Mouse (Mus musculus): ENCODE results near the gene Gapvd1. TPM values are rescaled to one million over a fixed set of nuclear protein-coding genes. Genes with fewer than 3 reads are reported as not detected.

Gene Gapvd1
- total and polyA plus RNA-seq, 2 experiments = 10.6 to 32.4 TPM

DNA sequence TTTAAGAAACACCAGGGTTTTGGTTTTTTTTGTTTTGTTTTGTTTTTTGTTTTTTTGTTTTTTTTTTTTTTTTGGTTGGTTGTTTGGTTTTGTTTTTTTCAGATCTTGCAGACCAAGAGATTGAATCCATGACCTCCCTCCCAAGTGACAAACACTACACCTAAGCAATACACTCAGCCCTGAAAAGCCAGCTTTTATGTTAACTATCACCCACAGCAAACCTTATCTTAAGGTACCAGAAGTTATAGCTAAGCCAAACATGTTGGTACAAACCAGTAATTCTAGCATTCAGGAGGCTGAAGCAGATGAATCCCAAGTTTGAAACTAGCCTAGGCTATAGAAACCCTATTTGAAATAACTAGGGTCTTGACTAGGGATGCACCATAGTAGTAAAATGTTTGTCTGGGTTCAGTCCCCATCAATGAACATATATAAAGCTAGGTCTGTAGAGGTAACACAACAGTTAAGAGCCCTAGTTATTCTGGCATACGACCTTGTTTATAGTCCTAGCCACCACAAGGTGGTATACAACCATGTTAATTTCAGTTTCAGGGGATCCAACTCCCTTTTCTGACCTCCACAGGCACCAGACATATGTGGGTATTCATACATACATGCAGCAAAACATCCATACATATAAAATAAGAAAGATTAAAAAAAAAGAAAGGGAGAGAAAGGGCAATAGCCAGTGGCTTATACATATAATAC lies 15.2 kb downstream of the Gapvd1 start:
- DNase-seq (ENCODE audit: extremely low read depth, low read depth, low spot score) = no peak
- Histone ChIP-seq H3K4me3 (ENCODE audit: insufficient read depth, low read depth, low read length) (no peak overlapping the region), H3K9ac (ENCODE audit: low read depth, low read length) (no peak overlapping the region), H3K36me3 (ENCODE audit: control insufficient read depth, insufficient read depth, low read length) (peaks cover 3% of the 10 kb centered on the region), H3K27ac (replicated peaks; ENCODE audit: insufficient read depth, low read depth, low read length) (no peak overlapping the region), H3K4me1 (ENCODE audit: control insufficient read depth, insufficient read depth, low read length) (peaks cover 3% of the 10 kb centered on the region), H3K27me3 (ENCODE audit: control insufficient read depth, insufficient read depth, low read length) (no peaks in the 10 kb centered on the region), H3K79me2 (ENCODE audit: control insufficient read depth, insufficient read depth, low read length) (peaks cover 18% of the 10 kb centered on the region; the same call in 1 of the 2 replicates)
- TF ChIP-seq POLR2A (IDR thresholded peaks at IDR 0.05; ENCODE audit: extremely low read depth, insufficient read depth, low read length) = no peak
- no peak for TF ChIP-seq CTCF (IDR thresholded peaks at IDR 0.05; ENCODE audit: low read depth, low read length)
- 59% methylated on average over 1 of the region's 1 CpGs for WGBS

DNA sequence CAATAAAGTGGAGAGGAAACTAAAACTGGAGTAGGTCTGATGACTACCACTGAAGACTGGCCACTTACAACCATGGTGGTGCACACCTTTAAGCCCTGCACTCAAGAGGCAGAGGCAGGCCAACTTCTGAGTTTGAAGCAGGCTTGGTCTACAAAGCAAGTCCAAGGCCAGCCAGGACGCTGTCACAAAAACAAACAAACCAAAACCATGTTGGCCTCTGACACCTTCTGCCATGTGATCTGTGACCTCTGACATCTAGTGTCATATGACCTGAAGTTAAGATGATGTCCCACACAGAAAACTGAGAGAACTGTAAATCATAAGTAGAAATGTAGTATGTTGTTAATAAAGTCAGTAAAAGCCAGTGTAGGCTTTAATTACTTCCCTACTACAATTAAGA lies 17.1 kb downstream of the Gapvd1 start:
- H3K9ac ChIP-seq (ENCODE audit: low read depth, low read length) = no peak overlapping the region
- no peaks in the 10 kb centered on the region for H3K27me3 ChIP-seq (ENCODE audit: control insufficient read depth, insufficient read depth, low read length)
- H3K36me3 ChIP-seq (ENCODE audit: control insufficient read depth, insufficient read depth, low read length) = no peaks in the 10 kb centered on the region
- H3K27ac ChIP-seq (replicated peaks; ENCODE audit: insufficient read depth, low read depth, low read length) = peak overlapping the region; percentile 39
- peak; percentile 97 for DNase-seq (ENCODE audit: extremely low read depth, low read depth, low spot score)
- H3K79me2 ChIP-seq (ENCODE audit: control insufficient read depth, insufficient read depth, low read length) = peaks cover 24% of the 10 kb centered on the region; the same call in 1 of the 2 replicates
- WGBS = 6% methylated on average over 1 of the region's 1 CpGs
- no peak overlapping the region for H3K4me3 ChIP-seq (ENCODE audit: insufficient read depth, low read depth, low read length)
- TF ChIP-seq CTCF (IDR thresholded peaks at IDR 0.05; ENCODE audit: low read depth, low read length) (no peak), POLR2A (IDR thresholded peaks at IDR 0.05; ENCODE audit: extremely low read depth, insufficient read depth, low read length) (no peak)
- peaks cover 3% of the 10 kb centered on the region for H3K4me1 ChIP-seq (ENCODE audit: control insufficient read depth, insufficient read depth, low read length)

DNA sequence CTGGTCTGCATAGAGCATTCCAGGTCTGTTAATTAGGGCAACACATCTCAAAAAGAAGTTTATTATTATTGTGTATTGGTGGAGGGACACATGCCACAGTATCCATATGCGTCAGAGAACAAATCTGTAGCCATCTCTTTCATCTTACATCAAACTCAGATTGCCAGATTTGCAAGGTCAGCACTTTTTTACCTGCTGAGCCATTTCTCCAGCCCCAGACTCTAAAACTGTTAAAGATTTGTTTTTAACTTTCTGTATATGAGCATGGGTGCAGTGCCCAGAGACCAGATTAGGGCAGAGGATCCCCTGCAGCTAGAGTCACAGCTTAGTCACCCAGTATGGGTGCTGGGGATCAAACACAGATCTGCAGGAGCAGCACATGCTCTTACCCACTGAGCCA lies 18.4 kb downstream of the Gapvd1 start:
- Histone ChIP-seq H3K27me3 (ENCODE audit: control insufficient read depth, insufficient read depth, low read length) (no peaks in the 10 kb centered on the region), H3K79me2 (ENCODE audit: control insufficient read depth, insufficient read depth, low read length) (peaks cover 22% of the 10 kb centered on the region; the same call in 1 of the 2 replicates), H3K4me3 (ENCODE audit: insufficient read depth, low read depth, low read length) (no peak overlapping the region), H3K4me1 (ENCODE audit: control insufficient read depth, insufficient read depth, low read length) (peaks cover 3% of the 10 kb centered on the region), H3K9ac (ENCODE audit: low read depth, low read length) (no peak overlapping the region), H3K27ac (replicated peaks; ENCODE audit: insufficient read depth, low read depth, low read length) (0 out of 2 replicates have a peak overlapping the region, but pooled peaks have one; percentile 16), H3K36me3 (ENCODE audit: control insufficient read depth, insufficient read depth, low read length) (no peaks in the 10 kb centered on the region)
- DNase-seq (ENCODE audit: extremely low read depth, low read depth, low spot score) = no peak
- TF ChIP-seq CTCF (IDR thresholded peaks at IDR 0.05; ENCODE audit: low read depth, low read length) (no peak), POLR2A (IDR thresholded peaks at IDR 0.05; ENCODE audit: extremely low read depth, insufficient read depth, low read length) (no peak)
- WGBS = 89% methylated on average over 1 of the region's 1 CpGs

DNA sequence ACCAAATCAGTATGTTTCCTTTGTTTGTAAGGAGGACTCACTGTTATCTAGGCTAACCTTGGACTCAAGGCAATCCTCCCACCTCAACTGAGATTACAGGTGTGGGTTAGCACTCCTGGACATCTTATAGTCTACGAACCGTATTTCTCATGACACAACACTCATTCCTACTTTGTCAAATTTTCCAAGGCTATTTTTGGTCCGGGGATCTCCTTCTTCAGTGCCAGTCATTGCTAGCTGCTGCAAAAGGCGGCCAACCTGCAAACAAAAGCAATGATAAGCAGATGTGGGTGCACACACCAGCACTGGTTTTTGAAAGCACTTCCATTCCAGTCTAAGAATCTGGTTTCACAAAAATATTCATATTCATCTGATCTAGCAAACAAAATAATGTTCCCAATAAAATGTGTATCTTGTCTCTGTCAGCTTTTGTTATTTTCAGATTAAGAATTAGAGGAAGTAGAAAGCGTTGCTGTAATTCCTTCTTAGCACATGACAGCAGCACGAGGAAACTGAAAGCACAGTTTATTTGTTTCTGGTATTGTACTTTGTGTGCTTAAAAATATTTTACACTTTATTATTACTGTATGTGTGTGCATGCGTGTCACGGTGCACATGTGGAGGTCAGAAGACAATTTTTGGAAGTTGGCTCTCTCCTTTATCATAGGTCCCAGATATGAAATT lies 27.8 kb downstream of the Gapvd1 start:
- peaks cover 2% of the 10 kb centered on the region; the same call in 1 of the 2 replicates for H3K79me2 ChIP-seq (ENCODE audit: control insufficient read depth, insufficient read depth, low read length)
- WGBS = 82% methylated on average over 8 of the region's 8 CpGs
- no peaks in the 10 kb centered on the region for H3K27me3 ChIP-seq (ENCODE audit: control insufficient read depth, insufficient read depth, low read length)
- H3K4me3 ChIP-seq (ENCODE audit: insufficient read depth, low read depth, low read length) = no peak overlapping the region
- peaks cover 46% of the 10 kb centered on the region for H3K36me3 ChIP-seq (ENCODE audit: control insufficient read depth, insufficient read depth, low read length)
- H3K4me1 ChIP-seq (ENCODE audit: control insufficient read depth, insufficient read depth, low read length) = no peaks in the 10 kb centered on the region
- DNase-seq (ENCODE audit: extremely low read depth, low read depth, low spot score) = no peak
- 0 out of 2 replicates have a peak overlapping the region, but pooled peaks have one; percentile 35 for H3K27ac ChIP-seq (replicated peaks; ENCODE audit: insufficient read depth, low read depth, low read length)
- TF ChIP-seq POLR2A (IDR thresholded peaks at IDR 0.05; ENCODE audit: extremely low read depth, insufficient read depth, low read length) = no peak
- TF ChIP-seq CTCF (IDR thresholded peaks at IDR 0.05; ENCODE audit: low read depth, low read length) = no peak
- no peak overlapping the region for H3K9ac ChIP-seq (ENCODE audit: low read depth, low read length)

DNA sequence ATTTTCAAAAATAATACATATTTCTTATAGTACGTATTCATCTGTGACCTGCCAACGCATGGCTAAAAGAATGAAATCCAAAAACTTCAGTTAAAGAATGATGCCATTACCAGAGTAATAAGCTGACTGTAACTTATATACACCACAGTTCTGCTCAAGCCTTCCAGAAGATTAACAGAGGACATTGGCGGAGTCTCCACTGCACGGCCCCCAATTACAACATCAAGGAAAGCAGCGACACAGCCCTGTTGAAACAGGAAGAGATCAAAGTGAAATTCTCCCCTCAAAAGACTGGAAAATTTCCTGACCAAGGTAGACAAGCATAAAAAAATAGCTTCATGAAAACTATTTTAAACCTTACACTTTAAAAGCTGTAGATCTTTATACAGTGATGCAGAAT lies 29.8 kb downstream of the Gapvd1 start:
- Histone ChIP-seq H3K27ac (replicated peaks; ENCODE audit: insufficient read depth, low read depth, low read length) (no peak overlapping the region), H3K4me3 (ENCODE audit: insufficient read depth, low read depth, low read length) (no peak overlapping the region), H3K4me1 (ENCODE audit: control insufficient read depth, insufficient read depth, low read length) (no peaks in the 10 kb centered on the region), H3K27me3 (ENCODE audit: control insufficient read depth, insufficient read depth, low read length) (no peaks in the 10 kb centered on the region), H3K9ac (ENCODE audit: low read depth, low read length) (no peak overlapping the region), H3K79me2 (ENCODE audit: control insufficient read depth, insufficient read depth, low read length) (no peaks in the 10 kb centered on the region; the same call in 1 of the 2 replicates), H3K36me3 (ENCODE audit: control insufficient read depth, insufficient read depth, low read length) (peaks cover 55% of the 10 kb centered on the region)
- 93% methylated on average over 5 of the region's 5 CpGs for WGBS
- TF ChIP-seq POLR2A (IDR thresholded peaks at IDR 0.05; ENCODE audit: extremely low read depth, insufficient read depth, low read length) (no peak), CTCF (IDR thresholded peaks at IDR 0.05; ENCODE audit: low read depth, low read length) (no peak)
- DNase-seq (ENCODE audit: extremely low read depth, low read depth, low spot score) = no peak
